Mouse (Mus musculus) G1E (cell line): ENCODE results near the gene Cdk14.

Source experiments
- CTCF ChIP-seq: IDR thresholded peaks from 2 replicates; pipeline ENCODE4 v1.5.1; 2012; ENCODE audit warnings: low read depth, low read length, inconsistent platforms, mixed read lengths
- GATA1 ChIP-seq: IDR thresholded peaks from 2 replicates; pipeline ENCODE4 v1.6.1; 2012; ENCODE audit warnings: borderline replicate concordance, low read length, inconsistent platforms, mixed read lengths
- GATA2 ChIP-seq: IDR thresholded peaks from 2 replicates; pipeline ENCODE4 v1.6.1; 2012; ENCODE audit warnings: low read depth, low read length, inconsistent platforms, borderline replicate concordance
- POLR2AphosphoS5 ChIP-seq: IDR thresholded peaks from 2 replicates; pipeline ENCODE4 v1.6.1; 2012; ENCODE audit warnings: low read depth, low read length, inconsistent platforms; ENCODE audit not compliant: insufficient replicate concordance
- TAL1 ChIP-seq: conservative IDR thresholded peaks from 2 replicates; pipeline ENCODE4 v1.6.1; 2012; ENCODE audit warnings: low read depth, low read length, inconsistent platforms, mixed read lengths

GRCm38 (mm10) chr5:4894988-4895387 lies 525.1 kb downstream of the Cdk14 start:
- no peak for TF ChIP-seq GATA1
- no peak for TF ChIP-seq CTCF
- no peak for TF ChIP-seq TAL1
- no peak for TF ChIP-seq POLR2AphosphoS5
- no peak for TF ChIP-seq GATA2
